Comparison of ENCODE assay signal across 10 mouse cellular contexts in the genomic region with DNA sequence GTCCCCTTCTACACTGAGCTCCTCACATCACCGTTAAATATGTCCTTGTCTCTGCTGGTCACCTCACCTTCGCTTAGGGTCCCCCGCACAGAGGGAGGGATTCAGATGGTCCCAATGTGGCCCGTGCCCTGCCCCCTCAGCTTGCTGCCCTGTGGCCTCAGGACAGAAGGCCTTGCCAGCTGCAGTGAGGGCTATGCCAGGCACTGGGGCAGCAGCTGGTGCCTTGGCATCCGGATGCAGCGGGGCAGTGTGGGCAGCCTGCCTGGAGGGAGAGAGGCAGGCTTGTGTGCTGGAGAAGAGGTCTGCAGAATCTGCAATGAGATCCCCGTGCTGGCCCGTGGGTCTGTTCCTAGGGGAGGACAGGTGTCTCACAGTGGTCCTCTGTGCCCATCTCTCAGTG. TPM values are rescaled to one million over a fixed set of nuclear protein-coding genes. Genes with fewer than 3 reads are reported as not detected.
DNase-seq lines count a peak whose midpoint lies in the region; ATAC-seq and TF ChIP-seq lines count a peak whose summit lies in the region.
"Had no signal": no experiment of that assay in that cellular context is flagged by ENCODE, and none has a peak within 500 bp of the region (broad histone marks: within the 10 kb centered on the region; RNA-seq: fewer than 3 reads in every experiment).

No protein-coding gene starts in this region.

- no peak overlapping the region for H3K9ac ChIP-seq in hindbrain, embryonic 11.5 days (ENCODE audit: low read depth, low read length)
- no peak overlapping the region for H3K9ac ChIP-seq in heart, adult 2 months (ENCODE audit: low read depth, low read length)
- H3K9ac ChIP-seq: limb, embryonic 12.5 days had no signal

- no peak overlapping the region for H3K4me2 ChIP-seq in hindbrain, embryonic 11.5 days (replicated peaks; ENCODE audit: low read depth, low read length)
- H3K4me2 ChIP-seq: limb, embryonic 12.5 days had no signal

- no peak for TF ChIP-seq CTCF in heart, adult 2 months (IDR thresholded peaks at IDR 0.05)

- WGBS in hindbrain, embryonic 11.5 days = 92% methylated on average over 8 of the region's 8 CpGs
- 74% methylated on average over 8 of the region's 8 CpGs for WGBS in heart, adult 2 months

- no peaks in the 10 kb centered on the region; the same call in none of the 2 replicates for H3K4me1 ChIP-seq in hindbrain, embryonic 11.5 days (replicated peaks; ENCODE audit: control insufficient read depth, insufficient read depth, low read length)
- H3K4me1 ChIP-seq in heart, adult 2 months (ENCODE audit: control insufficient read depth, insufficient read depth, low read length) = peaks cover 4% of the 10 kb centered on the region; the same call in 1 of the 2 replicates

- H3K36me3 ChIP-seq in hindbrain, embryonic 11.5 days (ENCODE audit: control insufficient read depth, insufficient read depth, low read length) = no peaks in the 10 kb centered on the region
- no peaks in the 10 kb centered on the region for H3K36me3 ChIP-seq in heart, adult 2 months (ENCODE audit: control insufficient read depth, insufficient read depth, low read length)
- H3K36me3 ChIP-seq: G1E; limb, embryonic 12.5 days had no signal

- no peak for ATAC-seq in hindbrain, embryonic 11.5 days (ENCODE audit: low FRiP score)

- no peak for TF ChIP-seq EP300 in heart, adult 2 months (IDR thresholded peaks at IDR 0.05; ENCODE audit: insufficient read depth, low read depth, low read length)

- peaks cover 2% of the 10 kb centered on the region; the same call in 1 of the 2 replicates for H3K27me3 ChIP-seq in hindbrain, embryonic 11.5 days (ENCODE audit: control insufficient read depth, insufficient read depth, low read length)
- H3K27me3 ChIP-seq in heart, adult 2 months (ENCODE audit: control insufficient read depth, insufficient read depth, low read length) = no peaks in the 10 kb centered on the region

- TF ChIP-seq POLR2A in heart, adult 2 months (IDR thresholded peaks at IDR 0.05; ENCODE audit: insufficient read depth, low read depth, low read length) = no peak

- no peak overlapping the region for H3K4me3 ChIP-seq in hindbrain, embryonic 11.5 days (ENCODE audit: low read depth, low read length)
- no peak overlapping the region for H3K4me3 ChIP-seq in heart, adult 2 months
- H3K4me3 ChIP-seq: limb, embryonic 12.5 days had no signal

- H3K9me3 ChIP-seq in hindbrain, embryonic 11.5 days (ENCODE audit: control insufficient read depth, low read length) = no peaks in the 10 kb centered on the region
- H3K9me3 ChIP-seq: G1E; limb, embryonic 12.5 days had no signal

- intact Hi-C loops in left cerebral cortex, postnatal 36 days (cut with DNase I) = loop anchor here (5.0 kb wide), 1 partner anchor 36 kb away; a partner anchor contains a TSS
- intact Hi-C loops in heart, adult 2 months (cut with DNase I) = no loop called here

- peak overlapping the region; percentile 56; the same call in 1 of the 2 replicates for H3K27ac ChIP-seq in hindbrain, embryonic 11.5 days (ENCODE audit: low read depth, low read length)
- H3K27ac ChIP-seq in heart, adult 2 months = no peak overlapping the region
- H3K27ac ChIP-seq: limb, embryonic 12.5 days had no signal

- H3K79me2 ChIP-seq in heart, adult 2 months (replicated peaks; ENCODE audit: control insufficient read depth, insufficient read depth, low read length) = no peaks in the 10 kb centered on the region

- peak; percentile 20 for DNase-seq in MN1 (ENCODE audit: low spot score)
- DNase-seq in cerebellum, postnatal 36 days = peak; percentile 56 to 72
- no peak for DNase-seq in hindbrain, embryonic 11.5 days (ENCODE audit: low spot score)
- peak; percentile 56 to 63 for DNase-seq in left cerebral cortex, postnatal 36 days (ENCODE audit: low spot score in 2 of 2)
- no peak for DNase-seq in kidney, postnatal 10 days
- no peak for DNase-seq in lung, postnatal 14 days
- no peak for DNase-seq in lung, postnatal 10 days
- DNase-seq in heart, adult 2 months = no peak

RNA-seq across cellular contexts. Expression of a gene that starts 34.8 kb away (rescaled TPM):
- 13.6 and 14.3 TPM in 2 replicates for polyA plus RNA-seq in hindbrain, embryonic 11.5 days (2014; fragmentation: Nextera tagmentation; extraction: Ambion mirVana)
- 100 to 1,000 TPM; 635 to 658 TPM for total RNA-seq in left cerebral cortex, postnatal 36 days (2021)
- total RNA-seq in heart, adult 2 months (2021) = 1 to 10 TPM; 4.5 to 5.2 TPM
- 3.4 TPM in 2 replicates for polyA plus RNA-seq in heart, adult 2 months (2012; rRNA removed)

RNA-seq across cellular contexts. Expression of a gene that starts 54.2 kb away (rescaled TPM):
- 16.0 and 18.0 TPM in 2 replicates for polyA plus RNA-seq in hindbrain, embryonic 11.5 days (2014; fragmentation: Nextera tagmentation; extraction: Ambion mirVana)
- total RNA-seq in left cerebral cortex, postnatal 36 days (2021) = 10 to 100 TPM; 47.5 to 72.6 TPM
- total RNA-seq in heart, adult 2 months (2021) = 10 to 100 TPM; 43.3 to 48.0 TPM
- polyA plus RNA-seq in heart, adult 2 months (2012; rRNA removed) = 90.1 and 97.2 TPM in 2 replicates

Comparison
In these comparisons a context has a peak if more than half of its experiments do, and no peak if none do; other contexts are left out.
1. DNase-seq: peak in MN1 (single experiment), cerebellum, postnatal 36 days (2 of 2) and left cerebral cortex, postnatal 36 days (2 of 2); none in hindbrain, embryonic 11.5 days (single experiment), kidney, postnatal 10 days (single experiment), lung, postnatal 14 days (single experiment), lung, postnatal 10 days (single experiment) and heart, adult 2 months (0 of 2).
2. RNA of a gene that starts 34.8 kb away (total RNA-seq): 635 to 658 TPM in left cerebral cortex, postnatal 36 days; 4.5 to 5.2 TPM in heart, adult 2 months; every median in the first group is over 100 times any median in the second.